Comparison of ENCODE assay signal across 8 mouse cellular contexts in the genomic region with DNA sequence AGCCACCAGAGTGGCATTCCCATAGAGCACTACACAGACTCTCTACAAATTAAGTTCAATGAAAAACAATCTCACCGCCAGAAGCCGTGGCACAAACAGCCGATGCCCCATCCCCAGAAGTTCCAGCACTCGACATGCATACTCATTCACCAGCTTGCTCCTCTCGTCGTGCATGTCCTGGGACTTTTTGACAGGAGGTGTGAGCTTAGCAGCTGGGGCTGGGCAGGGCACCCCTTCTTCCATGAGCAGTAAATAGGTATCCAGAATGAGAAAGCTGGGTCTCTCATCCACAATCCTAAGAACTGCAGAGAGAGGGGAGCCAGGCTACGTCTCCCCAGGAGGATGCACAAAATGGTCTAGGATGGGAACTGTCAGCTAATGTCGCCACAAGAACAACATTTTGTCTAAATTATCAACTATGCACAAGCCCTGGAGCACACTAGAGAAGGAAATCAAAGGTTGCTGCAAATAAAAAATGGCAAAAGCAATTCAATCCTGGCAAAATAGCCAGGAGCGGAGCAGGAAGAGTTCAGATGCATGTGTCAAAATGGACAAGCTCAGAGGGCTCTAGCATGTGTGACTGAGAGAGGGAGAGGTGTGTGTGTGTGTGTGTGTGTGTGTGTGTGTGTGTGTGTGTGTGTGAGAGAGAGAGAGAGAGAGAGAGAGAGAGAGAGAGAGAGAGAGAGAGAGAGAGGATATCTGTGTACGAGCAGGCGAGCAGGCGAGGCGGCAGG.
DNase-seq lines count a peak whose midpoint lies in the region; ATAC-seq and TF ChIP-seq lines count a peak whose summit lies in the region.

No protein-coding gene starts in this region.

- no peaks in the 10 kb centered on the region for H3K79me2 ChIP-seq in heart, adult 2 months (replicated peaks; ENCODE audit: control insufficient read depth, insufficient read depth, low read length)

- no peak for TF ChIP-seq POLR2A in heart, adult 2 months (IDR thresholded peaks at IDR 0.05; ENCODE audit: insufficient read depth, low read depth, low read length)

- in situ Hi-C loops in ES-E14 (cut with MboI; ENCODE audit: low sequenced_read_pairs in 2 of 2, unreplicated experiment in 2 of 2) = no loop called here

- no peak for TF ChIP-seq CTCF in heart, adult 2 months (IDR thresholded peaks at IDR 0.05)

- 41% methylated on average over 13 of the region's 13 CpGs for WGBS in heart, adult 2 months
- 19% methylated on average over 13 of the region's 13 CpGs for WGBS in embryonic facial prominence, embryonic 14.5 days

- intact Hi-C loops in heart, adult 2 months (cut with DNase I) = no loop called here

- H3K27ac ChIP-seq in heart, adult 2 months = no peak overlapping the region
- no peak overlapping the region for H3K27ac ChIP-seq in ES-E14 (ENCODE audit: insufficient read depth, low read depth, low read length, poor library complexity, severe bottlenecking)
- H3K27ac ChIP-seq in embryonic facial prominence, embryonic 14.5 days (replicated peaks; ENCODE audit: low read depth, low read length) = no peak overlapping the region

- no peak for TF ChIP-seq EP300 in heart, adult 2 months (IDR thresholded peaks at IDR 0.05; ENCODE audit: insufficient read depth, low read depth, low read length)

- H3K9me3 ChIP-seq in ES-E14 (ENCODE audit: control insufficient read depth, insufficient read depth, low read depth, low read length) = no peaks in the 10 kb centered on the region
- no peaks in the 10 kb centered on the region for H3K9me3 ChIP-seq in embryonic facial prominence, embryonic 14.5 days (ENCODE audit: control insufficient read depth, low read length)

- H3K27me3 ChIP-seq in heart, adult 2 months (ENCODE audit: control insufficient read depth, insufficient read depth, low read length) = no peaks in the 10 kb centered on the region
- H3K27me3 ChIP-seq in embryonic facial prominence, embryonic 14.5 days (replicated peaks; ENCODE audit: control insufficient read depth, insufficient read depth, low read length) = no peaks in the 10 kb centered on the region

- peak overlapping the region; percentile 74 for H3K4me2 ChIP-seq in embryonic facial prominence, embryonic 14.5 days (ENCODE audit: low read depth, low read length)

- no peak overlapping the region for H3K4me3 ChIP-seq in heart, adult 2 months
- no peak overlapping the region for H3K4me3 ChIP-seq in ES-E14 (ENCODE audit: insufficient read depth in 1 of 2, low read depth in 1 of 2, low read length in 2 of 2, poor library complexity in 1 of 2, severe bottlenecking in 1 of 2)
- H3K4me3 ChIP-seq in embryonic facial prominence, embryonic 14.5 days (ENCODE audit: low read depth, low read length) = peak overlapping the region; percentile 42

- no peak overlapping the region for H3K9ac ChIP-seq in heart, adult 2 months (ENCODE audit: low read depth, low read length)
- peak overlapping the region; percentile 3; the same call in 1 of the 2 replicates for H3K9ac ChIP-seq in ES-E14 (ENCODE audit: insufficient read depth, low read depth, low read length, poor library complexity, severe bottlenecking)
- H3K9ac ChIP-seq in embryonic facial prominence, embryonic 14.5 days (ENCODE audit: low read depth, low read length) = peak overlapping the region; percentile 66

- DNase-seq in heart, adult 11 months = peak; percentile 82
- DNase-seq in heart, adult 2 months = no peak
- no peak for DNase-seq in ES-E14 (ENCODE audit: low read depth, low spot score)
- no peak for DNase-seq in embryonic facial prominence, embryonic 14.5 days (ENCODE audit: low spot score)
- peak; percentile 32 to 39 for DNase-seq in layer of hippocampus, postnatal 10 days (ENCODE audit: low spot score in 2 of 2)
- peak; percentile 24 for DNase-seq in neural tube, embryonic 10.5 days (ENCODE audit: extremely low spot score, low spot score)
- no peak for DNase-seq in urinary bladder, postnatal 36 days (ENCODE audit: low spot score in 2 of 2)
- DNase-seq in adrenal gland, postnatal 10 days = no peak

- ATAC-seq in embryonic facial prominence, embryonic 14.5 days (ENCODE audit: low read depth) = peak; percentile 24

- H3K4me1 ChIP-seq in heart, adult 2 months (ENCODE audit: control insufficient read depth, insufficient read depth, low read length) = no peaks in the 10 kb centered on the region
- H3K4me1 ChIP-seq in ES-E14 (ENCODE audit: control insufficient read depth in 2 of 2, insufficient read depth in 2 of 2, low read length in 2 of 2, poor library complexity in 1 of 2) = peaks cover 0 to 3% of the 10 kb centered on the region in 2 experiments; a peak in 1 of 4 replicates
- H3K4me1 ChIP-seq in embryonic facial prominence, embryonic 14.5 days (ENCODE audit: control insufficient read depth, insufficient read depth, low read length) = peaks cover 5% of the 10 kb centered on the region

- H3K36me3 ChIP-seq in heart, adult 2 months (ENCODE audit: control insufficient read depth, insufficient read depth, low read length) = no peaks in the 10 kb centered on the region
- no peaks in the 10 kb centered on the region for H3K36me3 ChIP-seq in ES-E14 (ENCODE audit: control insufficient read depth, insufficient read depth, low read length, poor library complexity, severe bottlenecking)
- no peaks in the 10 kb centered on the region for H3K36me3 ChIP-seq in embryonic facial prominence, embryonic 14.5 days (ENCODE audit: control insufficient read depth, insufficient read depth, low read length)

TF ChIP-seq in ES-E14, 5 proteins besides CTCF, POLR2A, EP300 and RAD21:
- TF ChIP-seq ZC3H11A (IDR thresholded peaks at IDR 0.05; ENCODE audit: borderline replicate concordance, low read depth, low read length) (no peak), CHD2 (IDR thresholded peaks at IDR 0.05; ENCODE audit: low read depth, low read length) (no peak), ZNF384 (IDR thresholded peaks at IDR 0.05; ENCODE audit: low read depth, low read length) (no peak), MAFK (IDR thresholded peaks at IDR 0.05; ENCODE audit: insufficient read depth, low read depth, low read length) (no peak), HCFC1 (IDR thresholded peaks at IDR 0.05; ENCODE audit: borderline replicate concordance, insufficient read depth, low read length) (no peak)

Comparison
In these comparisons a context has a peak if more than half of its experiments do, and no peak if none do; other contexts are left out.
1. DNase-seq: peak in heart, adult 11 months (single experiment), layer of hippocampus, postnatal 10 days (2 of 2) and neural tube, embryonic 10.5 days (single experiment); none in heart, adult 2 months (0 of 2), ES-E14 (single experiment), embryonic facial prominence, embryonic 14.5 days (single experiment), urinary bladder, postnatal 36 days (0 of 2) and adrenal gland, postnatal 10 days (single experiment).